Mouse (Mus musculus): ENCODE results near the gene Cyp3a25.
"Not testable (repeated sequence)": the region's sequence is repeated elsewhere in the genome, so short reads cannot be mapped to it uniquely, and the experiment has no call there.

The Cyp3a25 gene

GRCm38 (mm10) chr5:146009509-146009908 lies at the start of gene Cyp3a25:
Gene Cyp3a25, minus strand, starts transcription at chr5:146009618.
- ATAC-seq (ENCODE audit: low TSS enrichment): not testable (repeated sequence)

- ATAC-seq (ENCODE audit: low TSS enrichment): no peak
These were observed 11.7 kb upstream of the Cyp3a25 start for GRCm38 (mm10) chr5:146021136-146021535.

- no peak for ATAC-seq (ENCODE audit: low TSS enrichment)
These were observed 8.9 kb upstream of the Cyp3a25 start for GRCm38 (mm10) chr5:146018275-146018674.

GRCm38 (mm10) chr5:146011251-146011650 lies 1.8 kb upstream of the Cyp3a25 start:
- no peak for ATAC-seq (ENCODE audit: low TSS enrichment)

GRCm38 (mm10) chr5:145967080-145967479 lies 42.3 kb downstream of the Cyp3a25 start:
- no peak for ATAC-seq (ENCODE audit: low TSS enrichment)

All from frontal cortex, adult (tissue).